Mouse (Mus musculus) bone marrow macrophage, adult 2 months (primary cell): ENCODE data around the gene Dnajc22.

Experiments used
- CTCF ChIP-seq: IDR thresholded peaks from 2 replicates; pipeline ENCODE4 v1.5.1; 2012; ENCODE audit warnings: low read depth, mild to moderate bottlenecking, low read length, moderate library complexity
- POLR2A ChIP-seq: IDR thresholded peaks from 2 replicates; pipeline ENCODE4 v1.6.1; 2012; ENCODE audit warnings: mild to moderate bottlenecking, low read depth, low read length, borderline replicate concordance

DNA sequence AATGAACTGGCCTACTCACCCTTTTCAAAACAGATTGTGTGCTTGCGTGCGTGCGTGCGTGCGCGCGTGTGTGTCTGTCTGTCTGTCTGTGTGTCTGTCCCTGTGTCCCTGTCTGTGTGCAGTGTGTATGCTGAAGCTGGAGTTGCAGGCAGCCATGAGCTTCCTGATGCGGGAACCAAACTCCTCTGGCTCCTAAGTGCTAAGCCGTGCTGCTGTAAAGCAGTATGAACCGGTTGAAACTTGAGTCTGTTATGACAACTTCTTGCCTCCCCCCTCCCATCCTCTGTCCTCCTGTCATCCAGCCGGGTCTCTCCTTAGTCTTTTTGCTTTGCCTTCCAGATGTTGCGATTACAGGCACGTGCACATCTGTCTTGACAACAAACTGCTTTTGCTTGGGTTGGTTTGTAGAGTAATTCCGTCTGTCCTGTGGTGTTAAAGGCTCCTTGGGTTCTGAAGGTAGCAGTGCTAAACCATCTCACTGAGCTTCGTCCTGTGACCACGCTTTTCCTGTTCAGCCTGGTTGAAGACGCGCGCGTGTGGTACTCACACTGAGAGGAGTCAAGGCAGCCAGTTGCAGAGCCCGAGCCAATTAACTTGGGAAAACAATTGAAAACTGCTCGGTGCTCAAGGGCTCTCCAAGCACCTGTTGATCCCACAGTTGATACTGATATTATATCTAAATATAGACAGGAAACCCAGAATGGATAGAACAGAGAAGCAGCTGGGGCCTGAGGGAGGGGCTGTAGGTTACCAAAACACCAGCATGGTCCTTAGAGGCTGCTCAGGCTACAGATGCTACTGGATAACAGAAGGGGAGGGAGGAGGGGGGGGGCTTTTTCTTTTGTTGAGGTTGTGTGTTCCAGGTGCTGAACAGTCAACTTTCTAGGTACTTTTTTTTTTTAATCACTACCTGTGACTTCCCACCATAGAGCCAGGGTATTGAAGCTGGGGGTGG lies 37.3 kb downstream of the Dnajc22 start:
- TF ChIP-seq CTCF (no peak), POLR2A (no peak)
